Mouse (Mus musculus): ENCODE measurements around the gene AU041133.

Gene AU041133

GRCm38 (mm10) chr10:82127850-82128401 is at the start of gene AU041133:
AU041133 (plus strand) TSS chr10:82128013.
- peak; percentile 96 for DNase-seq

DNA sequence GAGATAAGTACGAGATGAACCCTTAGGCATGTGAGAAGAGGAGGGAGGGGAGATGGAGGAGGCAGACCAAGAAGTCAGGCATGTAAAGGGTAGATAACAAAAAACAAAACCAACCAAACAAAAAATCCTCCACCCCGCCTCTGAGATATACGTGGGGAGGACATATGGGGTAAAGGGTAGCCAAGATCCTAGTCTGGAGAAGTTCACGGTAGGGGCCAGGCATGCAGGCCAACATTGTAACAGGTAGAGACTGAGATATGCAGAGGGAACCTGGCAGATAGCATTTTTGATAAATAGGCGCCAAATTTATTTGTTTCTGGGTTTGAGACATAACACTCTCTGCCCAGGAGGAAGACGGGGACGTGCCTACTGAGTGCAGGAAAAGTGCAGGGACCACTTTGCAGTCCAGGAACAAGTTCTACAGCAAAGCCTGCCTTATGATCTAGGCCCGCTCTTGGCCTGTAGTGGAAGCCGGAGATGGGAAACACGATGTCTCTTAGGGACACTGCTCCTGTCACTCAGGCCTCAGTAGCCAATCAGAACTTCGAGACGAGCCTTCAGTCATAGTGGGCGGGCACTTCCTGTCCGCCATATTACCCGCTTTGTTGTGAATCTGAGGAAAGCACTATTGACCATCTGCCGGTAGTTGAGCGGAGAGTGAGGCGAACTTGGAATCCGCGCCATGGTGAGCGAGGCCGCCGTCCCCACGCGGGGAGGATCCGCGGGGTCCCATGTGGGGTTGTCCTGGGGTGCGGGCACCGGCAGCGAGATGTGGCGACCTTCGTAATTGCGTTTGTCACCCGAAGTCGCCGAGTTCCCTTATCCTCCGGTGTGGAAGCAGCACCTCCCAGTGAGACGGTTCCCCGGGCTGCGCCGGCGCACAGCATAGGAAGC is 44.8 kb upstream of the AU041133 start, which contains the start of gene BC024063:
Gene BC024063, plus strand, starts transcription at position 626 of the 894 bp plus-strand sequence.
- DNase-seq = peak; percentile 94

DNA sequence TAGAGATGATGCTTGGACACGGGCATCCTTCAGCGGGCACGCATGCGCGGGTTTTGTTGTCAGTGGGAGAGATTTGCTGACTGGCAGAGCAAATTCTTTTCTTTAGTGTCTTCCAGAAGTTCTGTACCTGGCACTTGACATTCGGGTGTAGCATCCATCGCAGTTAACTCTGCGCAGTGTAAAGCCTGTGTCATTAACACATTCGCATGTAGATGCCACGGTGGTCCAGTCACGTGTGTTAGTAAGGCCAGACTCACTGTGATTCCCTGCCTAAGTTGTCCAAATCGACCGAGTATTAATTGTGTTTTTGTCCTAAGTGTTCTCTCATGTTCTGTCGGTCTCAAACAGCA is 44.2 kb upstream of the AU041133 start:
- DNase-seq = peak; percentile 21

DNA sequence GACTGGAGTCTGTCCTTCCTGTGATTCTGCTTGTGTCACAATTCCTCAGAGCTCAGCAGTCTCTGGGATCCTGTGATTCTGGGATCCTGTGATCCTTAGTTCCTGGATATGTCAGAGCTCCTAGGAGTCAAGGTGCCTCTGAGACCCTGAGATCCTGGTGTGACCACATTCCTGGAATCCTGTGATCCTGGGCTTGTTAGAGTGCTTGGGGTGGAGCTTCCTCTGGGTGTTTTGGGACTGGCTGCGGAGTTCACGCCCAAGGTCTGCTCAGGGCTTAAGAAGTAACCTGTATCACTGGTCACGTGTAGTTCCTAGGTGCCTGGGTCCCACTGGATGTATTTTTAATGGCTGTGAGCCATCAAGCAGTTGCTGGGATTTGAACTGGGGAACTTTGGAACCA is 10.6 kb upstream of the AU041133 start:
- no peak for DNase-seq

GRCm38 (mm10) chr10:82145282-82145681 is 17.5 kb downstream of the AU041133 start:
- DNase-seq = no peak

- no peak for DNase-seq
These were observed 19.8 kb downstream of the AU041133 start for GRCm38 (mm10) chr10:82147571-82147970.

DNA sequence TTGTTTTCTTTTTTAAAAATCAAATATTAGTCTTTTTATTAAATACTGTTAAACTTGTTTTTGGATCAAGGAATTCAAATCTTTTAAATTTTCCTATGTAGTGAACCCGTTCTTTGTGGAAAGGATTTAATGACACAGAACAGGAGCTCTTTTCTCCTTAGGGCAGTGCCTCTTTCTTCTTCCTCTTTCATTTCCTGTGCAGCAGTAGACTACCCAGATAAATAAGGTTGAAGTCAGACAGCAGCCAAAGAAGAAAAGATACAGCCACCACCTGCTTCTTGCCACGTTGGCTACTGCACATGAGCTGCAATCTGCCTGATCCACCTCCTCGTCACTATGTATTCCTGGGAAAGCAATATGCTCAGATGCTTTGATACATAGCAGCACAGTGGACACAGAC is 40.0 kb downstream of the AU041133 start:
- no peak for DNase-seq

DNA sequence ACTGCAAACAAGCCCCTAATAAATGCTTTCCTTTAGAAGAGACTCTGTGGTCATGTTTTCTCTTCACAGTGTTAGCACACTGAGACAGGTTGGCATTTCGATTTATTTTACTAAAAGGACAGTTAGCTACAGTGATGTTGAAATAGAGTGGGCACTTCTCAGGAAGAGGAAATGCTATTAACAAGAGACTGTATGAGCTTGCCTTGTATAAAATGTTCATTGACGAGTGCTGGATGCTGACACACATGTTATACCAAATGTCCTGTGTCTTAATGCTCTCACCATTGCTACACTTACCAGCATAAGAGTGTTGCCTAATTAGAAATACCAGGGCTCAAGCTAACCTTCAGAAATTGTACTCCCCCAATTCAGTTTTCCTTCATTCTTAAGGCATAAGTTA is 42.0 kb downstream of the AU041133 start:
- DNase-seq = no peak

DNA sequence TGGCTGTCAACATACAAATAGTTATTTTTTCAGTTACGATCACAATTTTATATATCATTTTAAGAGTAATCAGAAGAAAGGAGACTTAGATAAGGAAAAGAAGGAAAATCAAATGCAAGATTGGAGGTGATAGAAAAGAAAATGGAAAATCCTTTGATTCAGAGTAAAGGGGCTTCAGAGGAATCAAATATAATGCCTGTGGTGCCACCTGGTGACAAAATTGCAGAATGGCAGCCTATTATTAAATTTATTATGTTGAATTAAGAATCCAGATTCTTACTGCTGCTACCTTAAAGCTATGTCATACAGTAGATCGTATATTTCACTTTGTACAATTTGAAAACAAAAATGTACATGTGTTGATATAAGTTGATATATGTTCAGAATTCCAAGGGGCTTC is 43.0 kb downstream of the AU041133 start:
- peak; percentile 67 for DNase-seq

GRCm38 (mm10) chr10:82178257-82179064 is 50.6 kb downstream of the AU041133 start:
- peak; percentile 97 for DNase-seq

All from retina, postnatal 1 day (tissue).